Mouse (Mus musculus) C2C12 (cell line): ENCODE measurements around the gene Ddx4.

ENCODE experiments used
- CTCF ChIP-seq: IDR thresholded peaks from one replicate; pipeline ENCODE4 v1.5.1; 2011; ENCODE audit not compliant: control insufficient read depth, insufficient read depth, insufficient read length
- FOSL1 ChIP-seq: IDR thresholded peaks from one replicate; pipeline ENCODE4 v1.8.0; 2011; ENCODE audit warnings: mild to moderate bottlenecking, low read length; ENCODE audit not compliant: poor library complexity, insufficient read depth, severe bottlenecking

DNA sequence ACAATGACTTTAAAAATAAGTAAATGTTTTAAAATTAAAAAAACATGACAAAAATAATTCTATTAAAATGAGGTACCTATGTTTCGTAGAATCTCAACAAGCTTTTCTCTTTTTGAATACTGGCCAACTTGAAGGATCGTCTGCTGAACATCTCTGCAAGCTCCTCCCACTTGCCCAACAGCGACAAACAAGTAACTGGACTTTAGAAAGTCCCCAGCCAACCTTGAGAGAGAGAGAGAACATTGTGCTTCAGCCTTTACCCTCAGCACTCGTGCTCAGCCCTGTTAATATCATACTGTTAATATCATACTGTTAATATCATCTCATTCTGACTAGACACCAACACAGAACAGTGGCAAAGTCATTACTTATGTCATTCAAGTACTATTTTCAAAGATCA lies 47.9 kb downstream of the Ddx4 start:
- TF ChIP-seq CTCF (no peak), FOSL1 (no peak)
